10 mouse cellular contexts compared by ENCODE assay signal in genomic region chr11:109376484-109377143, GRCm38 (mm10). TPM values are rescaled to one million over a fixed set of nuclear protein-coding genes. Genes with fewer than 3 reads are reported as not detected.
DNase-seq lines count a peak whose midpoint lies in the region; ATAC-seq and TF ChIP-seq lines count a peak whose summit lies in the region.
"Had no signal": no experiment of that assay in that cellular context is flagged by ENCODE, and none has a peak within 500 bp of the region (broad histone marks: within the 10 kb centered on the region; RNA-seq: fewer than 3 reads in every experiment).

No protein-coding gene starts in this region.

- DNase-seq in heart, postnatal 0 days (ENCODE audit: low spot score), result no peak
- DNase-seq in heart, postnatal 36 days, result no peak
- peak; percentile 45 for DNase-seq in cerebellum, adult 11 months
- DNase-seq in thymus, adult 2 months, result no peak
- no peak for DNase-seq in right cerebral cortex, adult 2 months (ENCODE audit: low spot score in 2 of 2)
- DNase-seq in right cerebral cortex, postnatal 4 days, result no peak
- DNase-seq: gastrocnemius, postnatal 36 days had no signal

- no peak overlapping the region for H3K9ac ChIP-seq in heart, postnatal 0 days (replicated peaks; ENCODE audit: low read depth, low read length)
- no peak overlapping the region for H3K9ac ChIP-seq in forebrain, embryonic 15.5 days (replicated peaks)

- no peaks in the 10 kb centered on the region for H3K9me3 ChIP-seq in heart, postnatal 0 days (replicated peaks; ENCODE audit: control insufficient read depth, low read length)
- no peaks in the 10 kb centered on the region for H3K9me3 ChIP-seq in forebrain, embryonic 15.5 days
- no peaks in the 10 kb centered on the region for H3K9me3 ChIP-seq in megakaryocyte, embryonic 14.5 days

- TF ChIP-seq CTCF in heart, postnatal 0 days (IDR thresholded peaks at IDR 0.05; ENCODE audit: low read depth), result no peak
- TF ChIP-seq CTCF in thymus, adult 2 months (IDR thresholded peaks at IDR 0.05; ENCODE audit: borderline replicate concordance, control insufficient read depth, extremely low read depth, insufficient read depth, low read length, poor library complexity), result no peak

- H3K36me3 ChIP-seq in heart, postnatal 0 days (replicated peaks; ENCODE audit: control insufficient read depth, insufficient read depth, low read length), result 0 out of 2 replicates have a peak, but pooled peaks cover 6% of the 10 kb centered on the region
- H3K36me3 ChIP-seq in forebrain, embryonic 15.5 days, result no peaks in the 10 kb centered on the region
- peaks cover 68% of the 10 kb centered on the region for H3K36me3 ChIP-seq in megakaryocyte, embryonic 14.5 days (replicated peaks; ENCODE audit: low read length)
- no peaks in the 10 kb centered on the region for H3K36me3 ChIP-seq in thymus, adult 2 months (ENCODE audit: control insufficient read depth, insufficient read depth, low read length)

- H3K4me3 ChIP-seq in heart, postnatal 0 days (ENCODE audit: low read depth, low read length), result no peak overlapping the region
- no peak overlapping the region for H3K4me3 ChIP-seq in forebrain, embryonic 15.5 days
- peak overlapping the region; percentile 66 for H3K4me3 ChIP-seq in megakaryocyte, embryonic 14.5 days (replicated peaks)
- H3K4me3 ChIP-seq in thymus, adult 2 months (ENCODE audit: control insufficient read depth, insufficient read depth, low read length), result no peak overlapping the region

- TF ChIP-seq POLR2A in thymus, adult 2 months (IDR thresholded peaks at IDR 0.05; ENCODE audit: control insufficient read depth, extremely low read depth, insufficient read depth, low read length, poor library complexity), result no peak

- TF ChIP-seq EP300 in heart, postnatal 0 days (IDR thresholded peaks at IDR 0.05; ENCODE audit: low read depth), result no peak

- peaks cover 33% of the 10 kb centered on the region for H3K4me1 ChIP-seq in heart, postnatal 0 days (ENCODE audit: control insufficient read depth, insufficient read depth)
- peaks cover 27% of the 10 kb centered on the region for H3K4me1 ChIP-seq in forebrain, embryonic 15.5 days
- peaks cover 77% of the 10 kb centered on the region for H3K4me1 ChIP-seq in megakaryocyte, embryonic 14.5 days
- H3K4me1 ChIP-seq in thymus, adult 2 months (replicated peaks; ENCODE audit: control insufficient read depth, insufficient read depth, low read length), result peaks cover 32% of the 10 kb centered on the region

- intact Hi-C loops in heart, postnatal 36 days (cut with DNase I), result no loop called here

- no peaks in the 10 kb centered on the region for H3K27me3 ChIP-seq in heart, postnatal 0 days (ENCODE audit: control insufficient read depth, insufficient read depth, low read length)
- H3K27me3 ChIP-seq in forebrain, embryonic 15.5 days, result no peaks in the 10 kb centered on the region
- no peaks in the 10 kb centered on the region for H3K27me3 ChIP-seq in megakaryocyte, embryonic 14.5 days (replicated peaks)
- H3K27me3 ChIP-seq in thymus, adult 2 months (ENCODE audit: control insufficient read depth, insufficient read depth, low read length), result no peaks in the 10 kb centered on the region
- H3K27me3 ChIP-seq: Patski had no signal

- 0 out of 2 replicates have a peak overlapping the region, but pooled peaks have one; percentile 1 for H3K4me2 ChIP-seq in heart, postnatal 0 days (ENCODE audit: low read depth, low read length)
- H3K4me2 ChIP-seq in forebrain, embryonic 15.5 days (replicated peaks), result no peak overlapping the region

- peak overlapping the region; percentile 56 for H3K27ac ChIP-seq in heart, postnatal 0 days (ENCODE audit: low read depth)
- peak overlapping the region; percentile 6; the same call in 1 of the 2 replicates for H3K27ac ChIP-seq in forebrain, embryonic 15.5 days (replicated peaks)
- no peak overlapping the region for H3K27ac ChIP-seq in thymus, adult 2 months (ENCODE audit: control insufficient read depth, insufficient read depth, low read length)

- ATAC-seq in heart, postnatal 0 days (ENCODE audit: insufficient read depth, low read depth), result 0 out of 2 replicates have a peak, but pooled peaks have one; percentile 17
- ATAC-seq in forebrain, embryonic 15.5 days (replicated peaks), result peak; percentile 66
- ATAC-seq: Patski had no signal

- 32% methylated on average over 7 of the region's 7 CpGs for WGBS in heart, postnatal 0 days
- 39% methylated on average over 7 of the region's 7 CpGs for WGBS in forebrain, embryonic 15.5 days
- 84% methylated on average over 7 of the region's 7 CpGs for WGBS in thymus, adult 2 months

RNA-seq across cellular contexts. Expression of gene Gna13, which starts 14.0 kb away (rescaled TPM):
- total RNA-seq in heart, postnatal 0 days (2014; rRNA removed; ENCODE audit: low replicate concordance), result 42.3 and 42.7 TPM in 2 replicates
- 25.5 and 28.0 TPM in 2 replicates for polyA plus RNA-seq in heart, postnatal 0 days (2015; fragmentation: Nextera tagmentation; extraction: Ambion mirVana)
- total RNA-seq in heart, postnatal 36 days (2021), result 10 to 100 TPM; 33.7 to 34.2 TPM
- polyA plus RNA-seq in forebrain, embryonic 15.5 days (2015; fragmentation: Nextera tagmentation; extraction: Ambion mirVana), result 17.4 and 18.5 TPM in 2 replicates
- 42.6 and 60.8 TPM in 2 replicates for polyA plus RNA-seq in megakaryocyte, embryonic 14.5 days (2012; ENCODE audit: insufficient read depth, low replicate concordance)
- polyA plus RNA-seq in thymus, adult 2 months (2012; rRNA removed), result 49.6 and 56.1 TPM in 2 replicates

RNA-seq across cellular contexts. Expression of gene 9930022D16Rik, which starts 37.1 kb away (rescaled TPM):
- total RNA-seq in heart, postnatal 0 days (2014; rRNA removed; ENCODE audit: low replicate concordance), result not detected in 2 replicates
- polyA plus RNA-seq in heart, postnatal 0 days (2015; fragmentation: Nextera tagmentation; extraction: Ambion mirVana), result not detected in 2 replicates
- not detected for total RNA-seq in heart, postnatal 36 days (2021)
- polyA plus RNA-seq in forebrain, embryonic 15.5 days (2015; fragmentation: Nextera tagmentation; extraction: Ambion mirVana), result not detected in 2 replicates
- not detected in 2 replicates for polyA plus RNA-seq in megakaryocyte, embryonic 14.5 days (2012; ENCODE audit: insufficient read depth, low replicate concordance)
- not detected in 2 replicates for polyA plus RNA-seq in thymus, adult 2 months (2012; rRNA removed)
- total RNA-seq: gastrocnemius, postnatal 36 days had no signal
- polyA plus RNA-seq: Patski had no signal

RNA-seq across cellular contexts. Expression of gene Amz2, which starts 49.1 kb away (rescaled TPM):
- 36.9 and 65.6 TPM in 2 replicates for total RNA-seq in heart, postnatal 0 days (2014; rRNA removed; ENCODE audit: low replicate concordance)
- 33.7 and 36.2 TPM in 2 replicates for polyA plus RNA-seq in heart, postnatal 0 days (2015; fragmentation: Nextera tagmentation; extraction: Ambion mirVana)
- 10 to 100 TPM; 51.9 to 56.7 TPM for total RNA-seq in heart, postnatal 36 days (2021)
- 67.3 and 72.6 TPM in 2 replicates for polyA plus RNA-seq in forebrain, embryonic 15.5 days (2015; fragmentation: Nextera tagmentation; extraction: Ambion mirVana)
- polyA plus RNA-seq in megakaryocyte, embryonic 14.5 days (2012; ENCODE audit: insufficient read depth, low replicate concordance), result 2.9 and 3.9 TPM in 2 replicates
- 55.9 and 75.3 TPM in 2 replicates for polyA plus RNA-seq in thymus, adult 2 months (2012; rRNA removed)
